ENCODE assay signal across 33 mouse cellular contexts in genomic region chr2:155885271-155885697, GRCm38 (mm10). TPM values are rescaled to one million over a fixed set of nuclear protein-coding genes. Genes with fewer than 3 reads are reported as not detected.
DNase-seq lines count a peak whose midpoint lies in the region; ATAC-seq and TF ChIP-seq lines count a peak whose summit lies in the region.
"Had no signal": no experiment of that assay in that cellular context is flagged by ENCODE, and none has a peak within 500 bp of the region (broad histone marks: within the 10 kb centered on the region; RNA-seq: fewer than 3 reads in every experiment).

No protein-coding gene starts in this region.

- intact Hi-C loops in heart, adult 2 months (cut with DNase I): no loop called here
- intact Hi-C loops in heart, postnatal 36 days (cut with DNase I): no loop called here

- POLR2A ChIA-PET in Patski (lab: Charles Lee): no interaction called here

- peak; percentile 88 for ATAC-seq in Patski
- ATAC-seq: CD4-positive, CD25-positive, alpha-beta regulatory T cell, adult 4 months; forebrain, embryonic 13.5 days; hindbrain, embryonic 16.5 days; intestine, embryonic 16.5 days had no signal

- no peak overlapping the region for H3ac ChIP-seq in myocyte (ENCODE audit: control insufficient read depth, insufficient read length)

- DNase-seq in adrenal gland, adult 2 months: peak; percentile 45
- no peak for DNase-seq in adrenal gland, postnatal 4 days (ENCODE audit: low spot score in 2 of 2)
- peak; percentile 72 for DNase-seq in heart, adult 11 months
- no peak for DNase-seq in heart, adult 2 months
- DNase-seq in Patski (ENCODE audit: low read depth, low spot score): peak; percentile 87
- DNase-seq in heart, postnatal 36 days: no peak
- no peak for DNase-seq in right cerebral cortex, adult 2 months (ENCODE audit: low spot score in 2 of 2)
- DNase-seq: cerebellum, adult 11-12 months; cerebellum, postnatal 25 days; kidney, adult 9 months; layer of hippocampus, adult 9-11 months; liver, embryonic 13.5 days; lung, adult 2 months; lung, postnatal 14 days; midbrain, embryonic 14.5 days; right cerebral cortex, adult 18-20 months; spleen, adult 18-20 months had no signal

- no peak for TF ChIP-seq CTCF in heart, adult 2 months (IDR thresholded peaks at IDR 0.05)
- TF ChIP-seq CTCF in Patski (IDR thresholded peaks at IDR 0.05): no peak

- no peak overlapping the region for H3K27ac ChIP-seq in heart, adult 2 months
- H3K27ac ChIP-seq: embryonic facial prominence, embryonic 13.5 days; forebrain, embryonic 13.5 days; hindbrain, embryonic 10.5 days; liver, embryonic 13.5 days; neural tube, embryonic 12.5 days had no signal

- no peak for TF ChIP-seq EP300 in heart, adult 2 months (IDR thresholded peaks at IDR 0.05; ENCODE audit: insufficient read depth, low read depth, low read length)

- TF ChIP-seq POLR2A in heart, adult 2 months (IDR thresholded peaks at IDR 0.05; ENCODE audit: insufficient read depth, low read depth, low read length): no peak
- TF ChIP-seq POLR2A in myocyte (IDR thresholded peaks at IDR 0.05; ENCODE audit: insufficient read length, low read depth): no peak

- in situ Hi-C loops in Patski (cut with MboI; ENCODE audit: low pct_unique_long_range_greater_than_20kb): no loop called here

- no peak overlapping the region for H3K4me3 ChIP-seq in heart, adult 2 months
- no peak overlapping the region for H3K4me3 ChIP-seq in myocyte
- H3K4me3 ChIP-seq: embryonic facial prominence, embryonic 13.5 days; forebrain, embryonic 13.5 days; hindbrain, embryonic 10.5 days; liver, embryonic 13.5 days; megakaryocyte, embryonic 14.5 days; neural tube, embryonic 12.5 days had no signal

- peak overlapping the region; percentile 80 for H3K4me2 ChIP-seq in myocyte (ENCODE audit: low read depth)
- H3K4me2 ChIP-seq: embryonic facial prominence, embryonic 13.5 days; forebrain, embryonic 13.5 days; heart, embryonic 11.5 days; liver, embryonic 13.5 days; neural tube, embryonic 12.5 days had no signal

- peaks cover 2% of the 10 kb centered on the region for H3K79me2 ChIP-seq in heart, adult 2 months (replicated peaks; ENCODE audit: control insufficient read depth, insufficient read depth, low read length)
- no peaks in the 10 kb centered on the region for H3K79me2 ChIP-seq in myocyte (ENCODE audit: control insufficient read depth, insufficient read depth)

- no peak overlapping the region for H3K9ac ChIP-seq in heart, adult 2 months (ENCODE audit: low read depth, low read length)
- H3K9ac ChIP-seq: embryonic facial prominence, embryonic 13.5 days; forebrain, embryonic 13.5 days; liver, embryonic 13.5 days; neural tube, embryonic 12.5 days had no signal

- H3K4me1 ChIP-seq in heart, adult 2 months (ENCODE audit: control insufficient read depth, insufficient read depth, low read length): peaks cover 1% of the 10 kb centered on the region; the same call in 1 of the 2 replicates
- H3K4me1 ChIP-seq: forebrain, embryonic 13.5 days; hindbrain, embryonic 10.5 days; neural tube, embryonic 12.5 days had no signal

- H3K27me3 ChIP-seq in heart, adult 2 months (ENCODE audit: control insufficient read depth, insufficient read depth, low read length): no peaks in the 10 kb centered on the region
- H3K27me3 ChIP-seq in Patski: no peaks in the 10 kb centered on the region
- no peaks in the 10 kb centered on the region for H3K27me3 ChIP-seq in myocyte (ENCODE audit: control insufficient read depth, insufficient read depth, insufficient read length)
- H3K27me3 ChIP-seq: embryonic facial prominence, embryonic 13.5 days; forebrain, embryonic 13.5 days; liver, embryonic 13.5 days; megakaryocyte, embryonic 14.5 days; neural tube, embryonic 12.5 days had no signal

- CTCF ChIA-PET in Patski (lab: Charles Lee): interaction anchor here (1.3 to 2.0 kb wide), 3 partner anchors 10 to 60 kb away, joined by 3 to 5 read pairs (median 5); partner anchors contain the start of gene Gdf5

- 84% methylated on average over 10 of the region's 10 CpGs for WGBS in heart, adult 2 months

- H3K36me3 ChIP-seq in heart, adult 2 months (ENCODE audit: control insufficient read depth, insufficient read depth, low read length): peaks cover 2% of the 10 kb centered on the region; the same call in 1 of the 2 replicates
- H3K36me3 ChIP-seq in myocyte (ENCODE audit: control insufficient read depth, insufficient read depth): no peaks in the 10 kb centered on the region

TF ChIP-seq in myocyte, 11 proteins besides CTCF, POLR2A, EP300 and RAD21:
- TF ChIP-seq TCF3 (IDR thresholded peaks at IDR 0.05; ENCODE audit: insufficient read length, low read depth) (peak; percentile 8), CEBPB (IDR thresholded peaks at IDR 0.05; ENCODE audit: insufficient read depth, poor library complexity, severe bottlenecking) (0 out of 2 replicates have a peak, but pooled peaks have one; percentile 30), POLR2AphosphoS2 (IDR thresholded peaks at IDR 0.05; ENCODE audit: insufficient read length, low read depth) (no peak), MYOD1 (IDR thresholded peaks at IDR 0.05; ENCODE audit: control insufficient read depth in 1 of 3, insufficient read length in 2 of 3, low read depth in 2 of 3) (peak; percentile 69 to 86 (median 74)), REST (IDR thresholded peaks at IDR 0.05; ENCODE audit: insufficient read depth, insufficient read length) (no peak), USF1 (IDR thresholded peaks at IDR 0.05; ENCODE audit: low read depth) (peak; percentile 75), E2F4 (IDR thresholded peaks at IDR 0.05; ENCODE audit: insufficient read depth) (no peak), TCF12 (IDR thresholded peaks at IDR 0.05; ENCODE audit: insufficient read depth, poor library complexity, severe bottlenecking) (peak; percentile 23), MYOG (IDR thresholded peaks at IDR 0.05; ENCODE audit: control insufficient read depth in 1 of 3, insufficient read depth in 1 of 3, insufficient read length in 2 of 3, low read depth in 2 of 3) (peak; percentile 68 to 93 (median 71))

RNA-seq across cellular contexts. Expression of gene Uqcc1, which starts 44.8 kb away (rescaled TPM):
- total RNA-seq in adrenal gland, adult 2 months (2021): 100 to 1,000 TPM; 103 to 138 TPM
- 20.3 and 25.0 TPM in 2 replicates for polyA plus RNA-seq in adrenal gland, adult 2 months (2012; rRNA removed)
- 100 to 1,000 TPM in 1 of 2 experiments, 10 to 100 TPM in 1; 92.3 to 106 TPM for total RNA-seq in adrenal gland, postnatal 4 days (2021)
- 100 to 1,000 TPM; 268 to 270 TPM for total RNA-seq in heart, adult 2 months (2021)
- 144 and 246 TPM in 2 replicates for polyA plus RNA-seq in heart, adult 2 months (2012; rRNA removed)
- polyA plus RNA-seq in Patski (2021) (73.4 TPM), myocyte (2012; fragmentation: generic; extraction: Trizol) (96.2 TPM)
- total RNA-seq in heart, postnatal 36 days (2021): 100 to 1,000 TPM; 235 to 283 TPM

RNA-seq across cellular contexts. Expression of gene Fam83c, which starts 50.6 kb away (rescaled TPM):
- total RNA-seq in adrenal gland, adult 2 months (2021): under 1 TPM in 1 of 2 experiments, not detected in 1; 0.10 TPM
- polyA plus RNA-seq in adrenal gland, adult 2 months (2012; rRNA removed): 0.03 and 0.04 TPM in 2 replicates
- not detected for total RNA-seq in adrenal gland, postnatal 4 days (2021)
- total RNA-seq in heart, adult 2 months (2021): not detected
- not detected in 2 replicates for polyA plus RNA-seq in heart, adult 2 months (2012; rRNA removed)
- polyA plus RNA-seq in Patski (2021): 0.10 TPM
- polyA plus RNA-seq in myocyte (2012; fragmentation: generic; extraction: Trizol): not detected
- total RNA-seq in heart, postnatal 36 days (2021): not detected
- total RNA-seq: left cerebral cortex, adult 18-20 months; left cerebral cortex, postnatal 25 days had no signal
- polyA plus RNA-seq: CD4-positive, CD25-positive, alpha-beta regulatory T cell, adult 4 months; gonadal fat pad, adult 2 months had no signal

RNA-seq across cellular contexts. Expression of gene Gm15557, which starts 55.2 kb away (rescaled TPM):
- not detected for total RNA-seq in adrenal gland, adult 2 months (2021)
- not detected in 2 replicates for polyA plus RNA-seq in adrenal gland, adult 2 months (2012; rRNA removed)
- not detected for total RNA-seq in adrenal gland, postnatal 4 days (2021)
- not detected for total RNA-seq in heart, adult 2 months (2021)
- not detected in 2 replicates for polyA plus RNA-seq in heart, adult 2 months (2012; rRNA removed)
- not detected for polyA plus RNA-seq in Patski (2021)
- 0.13 TPM for polyA plus RNA-seq in myocyte (2012; fragmentation: generic; extraction: Trizol)
- total RNA-seq in heart, postnatal 36 days (2021): not detected
- total RNA-seq: left cerebral cortex, adult 18-20 months; left cerebral cortex, postnatal 25 days had no signal
- polyA plus RNA-seq: CD4-positive, CD25-positive, alpha-beta regulatory T cell, adult 4 months; embryonic facial prominence, embryonic 13.5 days; forebrain, embryonic 13.5 days; gonadal fat pad, adult 2 months; heart, embryonic 11.5 days; heart, postnatal 0 days; hindbrain, embryonic 10.5 days; hindbrain, embryonic 16.5 days; large intestine, adult 2 months; liver, embryonic 13.5 days; lung, adult 2 months; midbrain, embryonic 14.5 days; neural tube, embryonic 12.5 days; thymus, postnatal 0 days had no signal

RNA-seq across cellular contexts. Expression of gene Eif6, which starts 58.6 kb away (rescaled TPM):
- 100 to 1,000 TPM; 145 to 164 TPM for total RNA-seq in adrenal gland, adult 2 months (2021)
- polyA plus RNA-seq in adrenal gland, adult 2 months (2012; rRNA removed): 183 and 185 TPM in 2 replicates
- 100 to 1,000 TPM; 137 to 148 TPM for total RNA-seq in adrenal gland, postnatal 4 days (2021)
- 10 to 100 TPM; 51.2 to 52.3 TPM for total RNA-seq in heart, adult 2 months (2021)
- 40.1 and 51.4 TPM in 2 replicates for polyA plus RNA-seq in heart, adult 2 months (2012; rRNA removed)
- polyA plus RNA-seq in Patski (2021) (170 TPM), myocyte (2012; fragmentation: generic; extraction: Trizol) (198 TPM)
- 10 to 100 TPM; 50.7 to 53.6 TPM for total RNA-seq in heart, postnatal 36 days (2021)

RNA-seq across cellular contexts. Expression of gene Gdf5, which starts 59.9 kb away (rescaled TPM):
- total RNA-seq in adrenal gland, adult 2 months (2021): 1 to 10 TPM in 1 of 2 experiments, under 1 TPM in 1; 0.14 to 1.7 TPM
- 0.31 and 0.39 TPM in 2 replicates for polyA plus RNA-seq in adrenal gland, adult 2 months (2012; rRNA removed)
- 1 to 10 TPM in 1 of 2 experiments, under 1 TPM in 1; 0.64 to 1.1 TPM for total RNA-seq in adrenal gland, postnatal 4 days (2021)
- total RNA-seq in heart, adult 2 months (2021): not detected
- polyA plus RNA-seq in heart, adult 2 months (2012; rRNA removed): 0.16 TPM in 1 of 2 replicates, not detected in the other
- 0.03 TPM for polyA plus RNA-seq in Patski (2021)
- 2.8 TPM for polyA plus RNA-seq in myocyte (2012; fragmentation: generic; extraction: Trizol)
- not detected for total RNA-seq in heart, postnatal 36 days (2021)
- polyA plus RNA-seq: CD4-positive, CD25-positive, alpha-beta regulatory T cell, adult 4 months; liver, embryonic 13.5 days had no signal

Comparison
In these comparisons a context has a peak if more than half of its experiments do, and no peak if none do; other contexts are left out.
1. DNase-seq: peak in adrenal gland, adult 2 months (single experiment), heart, adult 11 months (single experiment) and Patski (single experiment); none in adrenal gland, postnatal 4 days (0 of 2), heart, adult 2 months (0 of 2), heart, postnatal 36 days (0 of 2) and right cerebral cortex, adult 2 months (0 of 2).